Mouse (Mus musculus) brain, embryonic 14.5 days (tissue): ENCODE data around the gene Slc51b.

Experiments used
- CTCF ChIP-seq: fragments of 200-500 bp; IDR thresholded peaks from 2 replicates; pipeline ENCODE4 v1.5.1; 2012; ENCODE audit warnings: inconsistent platforms, mild to moderate bottlenecking, moderate library complexity, borderline replicate concordance; ENCODE audit not compliant: insufficient read depth, insufficient read length; ENCODE audit errors: extremely low read depth
- POLR2A ChIP-seq: fragments of 200-500 bp; IDR thresholded peaks from 2 replicates; pipeline ENCODE4 v1.6.1; 2012; ENCODE audit warnings: mild to moderate bottlenecking, inconsistent platforms, borderline replicate concordance; ENCODE audit not compliant: poor library complexity, insufficient read depth, insufficient read length, severe bottlenecking; ENCODE audit errors: extremely low read depth

GRCm38 (mm10) chr9:65444692-65445091 is 21.9 kb upstream of the Slc51b start:
- TF ChIP-seq POLR2A, result no peak
- no peak for TF ChIP-seq CTCF
